Mouse (Mus musculus): Measurements from ENCODE around the gene Me3.

Gene Me3

GRCm38 (mm10) chr7:89828436-89829065, 196.4 kb downstream of the Me3 start:
- DNase-seq (ENCODE audit: low read depth, low spot score), result no peak

- no peak for DNase-seq (ENCODE audit: low read depth, low spot score)
Measured at GRCm38 (mm10) chr7:89829201-89829600, 197.0 kb downstream of the Me3 start.

GRCm38 (mm10) chr7:89833521-89833920, 201.3 kb downstream of the Me3 start:
- no peak for DNase-seq (ENCODE audit: low read depth, low spot score)

GRCm38 (mm10) chr7:89835566-89835965, 203.4 kb downstream of the Me3 start:
- DNase-seq (ENCODE audit: low read depth, low spot score), result no peak

GRCm38 (mm10) chr7:89836676-89837075, 204.5 kb downstream of the Me3 start:
- DNase-seq (ENCODE audit: low read depth, low spot score), result no peak

- DNase-seq (ENCODE audit: low read depth, low spot score), result no peak
Measured at GRCm38 (mm10) chr7:89837841-89838240, 205.6 kb downstream of the Me3 start.

- no peak for DNase-seq (ENCODE audit: low read depth, low spot score)
Measured at GRCm38 (mm10) chr7:89839721-89840120, 207.5 kb downstream of the Me3 start.

GRCm38 (mm10) chr7:89841670-89842403, 209.6 kb downstream of the Me3 start:
- peak; percentile 78 for DNase-seq (ENCODE audit: low read depth, low spot score)

- no peak for DNase-seq (ENCODE audit: low read depth, low spot score)
Measured at GRCm38 (mm10) chr7:89842404-89842715, 210.2 kb downstream of the Me3 start.

GRCm38 (mm10) chr7:89843121-89843520, 210.9 kb downstream of the Me3 start:
- no peak for DNase-seq (ENCODE audit: low read depth, low spot score)

GRCm38 (mm10) chr7:89843533-89843932, 211.3 kb downstream of the Me3 start:
- DNase-seq (ENCODE audit: low read depth, low spot score), result no peak

GRCm38 (mm10) chr7:89845669-89846068, 213.5 kb downstream of the Me3 start:
- DNase-seq (ENCODE audit: low read depth, low spot score), result no peak

GRCm38 (mm10) chr7:89850510-89850909, 218.3 kb downstream of the Me3 start:
- DNase-seq (ENCODE audit: low read depth, low spot score), result no peak

- no peak for DNase-seq (ENCODE audit: low read depth, low spot score)
Measured at GRCm38 (mm10) chr7:89852158-89853095, 220.2 kb downstream of the Me3 start.

- no peak for DNase-seq (ENCODE audit: low read depth, low spot score)
Measured at GRCm38 (mm10) chr7:89853131-89853530, 220.9 kb downstream of the Me3 start.

- DNase-seq (ENCODE audit: low read depth, low spot score), result no peak
Measured at GRCm38 (mm10) chr7:89855196-89855595, 223.0 kb downstream of the Me3 start.

- no peak for DNase-seq (ENCODE audit: low read depth, low spot score)
Measured at GRCm38 (mm10) chr7:89856440-89857217, 224.4 kb downstream of the Me3 start.

- no peak for DNase-seq (ENCODE audit: low read depth, low spot score)
Measured at GRCm38 (mm10) chr7:89864769-89865168, 232.6 kb downstream of the Me3 start.

- DNase-seq (ENCODE audit: low read depth, low spot score), result no peak
Measured at GRCm38 (mm10) chr7:89867221-89867620, 235.0 kb downstream of the Me3 start.

GRCm38 (mm10) chr7:89879686-89880085, 247.5 kb downstream of the Me3 start:
- no peak for DNase-seq (ENCODE audit: low read depth, low spot score)

GRCm38 (mm10) chr7:89884551-89884950, 252.4 kb downstream of the Me3 start:
- DNase-seq (ENCODE audit: low read depth, low spot score), result no peak

- DNase-seq (ENCODE audit: low read depth, low spot score), result no peak
Measured at GRCm38 (mm10) chr7:89891412-89891811, 259.2 kb downstream of the Me3 start.

Measured in brain, embryonic 18.5 days (tissue).